Mouse (Mus musculus) olfactory bulb, adult 2 months (tissue): ENCODE measurements around the gene Rspo4.

Experiments
- CTCF ChIP-seq: fragments of 200-500 bp; IDR thresholded peaks from 2 replicates; pipeline ENCODE4 v1.5.1; 2012; ENCODE audit warnings: low read depth, mild to moderate bottlenecking, low read length, moderate library complexity; ENCODE audit not compliant: insufficient read depth
- POLR2A ChIP-seq: fragments of 200-500 bp; IDR thresholded peaks from 2 replicates; pipeline ENCODE4 v1.6.1; 2012; ENCODE audit warnings: mild to moderate bottlenecking, low read depth, low read length, moderate library complexity; ENCODE audit not compliant: insufficient read depth

- TF ChIP-seq POLR2A (no peak), CTCF (no peak)
These were observed 60.5 kb downstream of the Rspo4 start for GRCm38 (mm10) chr2:151903267-151903666.
